Mouse (Mus musculus) neural tube, embryonic 14.5 days (tissue): ENCODE measurements around the gene Bivm. TPM values are rescaled to one million over a fixed set of nuclear protein-coding genes. Genes with fewer than 3 reads are reported as not detected.

Experiments
- ATAC-seq: fragments of 200-750 bp; cut with Nextera tagmentation; 2 replicates; pipeline ENCODE4 v1.8.0; 2017; ENCODE audit warnings: low read depth, mild to moderate bottlenecking, moderate TSS enrichment, moderate library complexity
- H3K27ac ChIP-seq: fragments of 300-500 bp; sonication (generic); 2 replicates; pipeline ENCODE4 v1.5.1; 2014; ENCODE audit warnings: low read depth, mild to moderate bottlenecking, control low read depth, low read length, moderate library complexity, mixed read lengths
- H3K27me3 ChIP-seq: fragments of 300-500 bp; sonication (generic); 2 replicates; pipeline ENCODE4 v1.6.1; 2014; ENCODE audit warnings: low read length; ENCODE audit not compliant: control insufficient read depth, insufficient read depth
- H3K36me3 ChIP-seq: fragments of 300-500 bp; sonication (generic); 2 replicates; pipeline ENCODE4 v1.6.1; 2014; ENCODE audit warnings: low read length, mixed read lengths; ENCODE audit not compliant: control insufficient read depth, insufficient read depth
- H3K4me1 ChIP-seq: fragments of 300-500 bp; sonication (generic); 2 replicates; pipeline ENCODE4 v1.6.1; 2014; ENCODE audit warnings: low read length; ENCODE audit not compliant: control insufficient read depth, insufficient read depth
- H3K4me2 ChIP-seq: fragments of 300-500 bp; sonication (generic); 2 replicates; pipeline ENCODE4 v1.6.1; 2014; ENCODE audit warnings: mild to moderate bottlenecking, low read depth, low read length, control low read depth
- H3K4me3 ChIP-seq: fragments of 300-500 bp; sonication (generic); 2 replicates; pipeline ENCODE4 v1.5.1; 2014; ENCODE audit warnings: low read depth, low read length, control low read depth, mixed read lengths
- H3K9ac ChIP-seq: fragments of 300-500 bp; sonication (generic); replicated peaks from 2 replicates; pipeline ENCODE4 v1.6.1; 2014; ENCODE audit warnings: low read depth, mild to moderate bottlenecking, control low read depth, low read length, mixed read lengths
- H3K9me3 ChIP-seq: fragments of 300-500 bp; sonication (generic); 2 replicates; pipeline ENCODE4 v1.6.1; 2016; ENCODE audit warnings: low read length; ENCODE audit not compliant: control insufficient read depth
- whole genome bisulfite sequencing: fragments of 180-500 bp; shearing (Covaris S2); extraction: QIAGEN DNeasy Blood & Tissue Kit; methylation state at CpG from one replicate; pipeline ENCODE4 v1.1.7; 2014; 5-methylcytosine and 5-hydroxymethylcytosine counted together
- polyA plus RNA-seq: library from polyadenylated mRNA; unstranded; fragments of >200 nt; fragmentation: Nextera tagmentation; extraction: Ambion mirVana; gene quantifications from 2 replicates; pipeline ENCODE4 v1.2.1, GENCODE M21; 2014

Bivm gene
- polyA plus RNA-seq, 1 experiment from 2014 or later, result 34.8 TPM

GRCm38 (mm10) chr1:44125590-44125989, 6.8 kb downstream of the Bivm start:
- no peak for ATAC-seq
- Histone ChIP-seq H3K4me3 (no peak overlapping the region), H3K4me1 (peaks cover 8% of the 10 kb centered on the region; the same call in 1 of the 2 replicates), H3K9ac (no peak overlapping the region), H3K9me3 (no peaks in the 10 kb centered on the region), H3K36me3 (peaks cover 19% of the 10 kb centered on the region; the same call in 1 of the 2 replicates), H3K4me2 (no peak overlapping the region), H3K27ac (no peak overlapping the region), H3K27me3 (no peaks in the 10 kb centered on the region)
- WGBS, result 98% methylated on average over 4 of the region's 4 CpGs

GRCm38 (mm10) chr1:44129929-44130581, 11.3 kb downstream of the Bivm start:
- Histone ChIP-seq H3K4me3 (no peak overlapping the region), H3K9ac (no peak overlapping the region), H3K9me3 (no peaks in the 10 kb centered on the region), H3K4me2 (no peak overlapping the region), H3K4me1 (no peaks in the 10 kb centered on the region), H3K36me3 (peaks cover 31% of the 10 kb centered on the region; the same call in 1 of the 2 replicates), H3K27ac (no peak overlapping the region), H3K27me3 (no peaks in the 10 kb centered on the region)
- ATAC-seq, result no peak
- WGBS, result 91% methylated on average over 4 of the region's 4 CpGs

- 80% methylated on average over 4 of the region's 4 CpGs for WGBS
- Histone ChIP-seq H3K9ac (no peak overlapping the region), H3K4me1 (no peaks in the 10 kb centered on the region), H3K9me3 (no peaks in the 10 kb centered on the region), H3K27ac (no peak overlapping the region), H3K4me2 (no peak overlapping the region), H3K27me3 (no peaks in the 10 kb centered on the region), H3K4me3 (no peak overlapping the region), H3K36me3 (peaks cover 37% of the 10 kb centered on the region; the same call in 1 of the 2 replicates)
- ATAC-seq, result no peak
Measured at GRCm38 (mm10) chr1:44140232-44140631, 21.5 kb downstream of the Bivm start.

GRCm38 (mm10) chr1:44142747-44143146, 24.0 kb downstream of the Bivm start:
- H3K4me2 ChIP-seq, result no peak overlapping the region
- ATAC-seq, result no peak
- H3K36me3 ChIP-seq, result peaks cover 24% of the 10 kb centered on the region; the same call in 1 of the 2 replicates
- H3K4me3 ChIP-seq, result no peak overlapping the region
- no peak overlapping the region for H3K9ac ChIP-seq
- H3K4me1 ChIP-seq, result no peaks in the 10 kb centered on the region
- WGBS, result 90% methylated on average over 5 of the region's 5 CpGs
- no peaks in the 10 kb centered on the region for H3K9me3 ChIP-seq
- no peaks in the 10 kb centered on the region for H3K27me3 ChIP-seq
- no peak overlapping the region for H3K27ac ChIP-seq

- Histone ChIP-seq H3K4me2 (peak within 1 kb of the TSS; percentile 70), H3K27me3 (no peaks in the 10 kb centered on the region), H3K4me1 (no peaks in the 10 kb centered on the region; the same call in 1 of the 2 replicates), H3K4me3 (peak within 1 kb of the TSS; percentile 68), H3K27ac (peak within 1 kb of the TSS; percentile 98), H3K36me3 (0 out of 2 replicates have a peak, but pooled peaks cover 4% of the 10 kb centered on the region), H3K9ac (peak within 1 kb of the TSS; percentile 91), H3K9me3 (no peaks in the 10 kb centered on the region)
- ATAC-seq, result peak; percentile 98
- under 1% methylated on average over 66 of the region's 66 CpGs for WGBS
Measured at GRCm38 (mm10) chr1:44147563-44148381, 29.0 kb downstream of the Bivm start, which contains the start of gene Ercc5. Gene Ercc5 (plus strand): TSS chr1:44147744.

- no peaks in the 10 kb centered on the region for H3K9me3 ChIP-seq
- H3K9ac ChIP-seq, result peak overlapping the region; percentile 91; the same call in 1 of the 2 replicates
- no peaks in the 10 kb centered on the region for H3K36me3 ChIP-seq
- H3K27me3 ChIP-seq, result no peaks in the 10 kb centered on the region
- H3K4me2 ChIP-seq, result peak overlapping the region; percentile 70
- H3K4me3 ChIP-seq, result peak overlapping the region; percentile 68
- H3K4me1 ChIP-seq, result no peaks in the 10 kb centered on the region; the same call in 1 of the 2 replicates
- ATAC-seq, result no peak
- 26% methylated on average over 6 of the region's 6 CpGs for WGBS
- no peak overlapping the region; the same call in 1 of the 2 replicates for H3K27ac ChIP-seq
Measured at GRCm38 (mm10) chr1:44148706-44149105, 29.9 kb downstream of the Bivm start.

GRCm38 (mm10) chr1:44155287-44155686, 36.5 kb downstream of the Bivm start:
- no peak overlapping the region for H3K9ac ChIP-seq
- H3K36me3 ChIP-seq, result peaks cover 13% of the 10 kb centered on the region; the same call in 1 of the 2 replicates
- H3K4me2 ChIP-seq, result no peak overlapping the region
- H3K4me3 ChIP-seq, result no peak overlapping the region
- no peaks in the 10 kb centered on the region for H3K9me3 ChIP-seq
- 96% methylated on average over 4 of the region's 4 CpGs for WGBS
- ATAC-seq, result peak; percentile 14; the same call in 1 of the 2 replicates
- H3K27ac ChIP-seq, result no peak overlapping the region
- no peaks in the 10 kb centered on the region for H3K4me1 ChIP-seq
- no peaks in the 10 kb centered on the region for H3K27me3 ChIP-seq

- 83% methylated on average over 6 of the region's 6 CpGs for WGBS
- H3K27me3 ChIP-seq, result no peaks in the 10 kb centered on the region
- H3K36me3 ChIP-seq, result peaks cover 39% of the 10 kb centered on the region
- ATAC-seq, result no peak
- no peak overlapping the region for H3K4me3 ChIP-seq
- no peak overlapping the region for H3K27ac ChIP-seq
- H3K9ac ChIP-seq, result no peak overlapping the region
- no peaks in the 10 kb centered on the region for H3K9me3 ChIP-seq
- no peaks in the 10 kb centered on the region for H3K4me1 ChIP-seq
- H3K4me2 ChIP-seq, result no peak overlapping the region
Measured at GRCm38 (mm10) chr1:44158317-44158716, 39.6 kb downstream of the Bivm start.

- H3K9me3 ChIP-seq, result no peaks in the 10 kb centered on the region
- H3K36me3 ChIP-seq, result peaks cover 64% of the 10 kb centered on the region
- no peak overlapping the region for H3K27ac ChIP-seq
- no peaks in the 10 kb centered on the region for H3K27me3 ChIP-seq
- 96% methylated on average over 6 of the region's 6 CpGs for WGBS
- H3K4me3 ChIP-seq, result no peak overlapping the region
- H3K4me1 ChIP-seq, result no peaks in the 10 kb centered on the region
- no peak for ATAC-seq
- H3K4me2 ChIP-seq, result no peak overlapping the region
- H3K9ac ChIP-seq, result no peak overlapping the region
Measured at GRCm38 (mm10) chr1:44161818-44162217, 43.1 kb downstream of the Bivm start.
